Mouse (Mus musculus): ENCODE measurements at regions not wholly inside any gene's neighbourhood (a gene's known extent, or its start where the extent isn't known, plus 50 kb on each side); places are given as distances from the start of the nearest gene placed in this dataset.

- no peak for DNase-seq (ENCODE audit: low spot score)
These were observed 121.7 kb upstream of the Prep start for GRCm38 (mm10) chr10:44945205-44945725.

GRCm38 (mm10) chr10:44939403-44939802 is 127.6 kb upstream of the Prep start:
- no peak for DNase-seq (ENCODE audit: low spot score)

GRCm38 (mm10) chr10:44936976-44937500 is 130.0 kb upstream of the Prep start:
- DNase-seq (ENCODE audit: low spot score), result no peak

GRCm38 (mm10) chr10:44930796-44931195 is 136.2 kb upstream of the Prep start:
- DNase-seq (ENCODE audit: low spot score), result no peak

DNA sequence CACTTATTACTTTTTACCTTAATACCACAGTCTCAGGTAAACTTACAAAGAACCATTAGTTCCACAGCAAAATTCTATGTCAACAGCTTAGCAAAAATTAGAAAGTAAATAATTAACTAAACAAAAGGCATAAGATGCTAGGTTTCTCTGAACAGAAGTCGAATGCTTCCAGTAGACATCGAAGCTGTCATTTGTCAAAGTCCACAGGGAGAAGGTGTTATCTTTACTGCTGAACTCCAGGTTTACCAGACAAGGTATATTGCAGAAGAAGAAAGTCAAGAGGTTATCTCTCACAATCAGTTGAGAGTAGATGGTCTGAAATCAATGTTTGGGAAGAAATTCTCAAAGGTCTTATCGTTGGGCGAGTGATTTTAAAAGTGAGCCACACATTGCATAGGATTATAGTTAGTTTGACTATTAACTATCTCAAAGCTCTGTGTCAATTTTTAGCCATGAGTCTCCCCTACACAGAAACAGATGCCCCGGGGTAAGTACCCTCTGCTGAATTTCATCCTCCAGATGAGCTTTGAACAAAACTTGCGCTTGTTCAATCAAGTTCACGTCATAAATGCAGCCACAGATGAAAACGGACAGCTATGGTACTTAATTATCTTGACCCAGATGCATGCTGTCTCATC is 153.1 kb upstream of the Prep start:
- DNase-seq (ENCODE audit: low spot score), result no peak

- no peak for DNase-seq (ENCODE audit: low spot score)
These were observed 162.5 kb upstream of the Prep start for GRCm38 (mm10) chr10:44904520-44904919.

- no peak for DNase-seq (ENCODE audit: low spot score)
These were observed 165.8 kb upstream of the Prep start for GRCm38 (mm10) chr10:44901203-44901602.

- no peak for DNase-seq (ENCODE audit: low spot score)
These were observed 174.9 kb upstream of the Prep start for GRCm38 (mm10) chr10:44892124-44892523.

GRCm38 (mm10) chr10:44887081-44887683 is 179.8 kb upstream of the Prep start:
- no peak for DNase-seq (ENCODE audit: low spot score)

DNA sequence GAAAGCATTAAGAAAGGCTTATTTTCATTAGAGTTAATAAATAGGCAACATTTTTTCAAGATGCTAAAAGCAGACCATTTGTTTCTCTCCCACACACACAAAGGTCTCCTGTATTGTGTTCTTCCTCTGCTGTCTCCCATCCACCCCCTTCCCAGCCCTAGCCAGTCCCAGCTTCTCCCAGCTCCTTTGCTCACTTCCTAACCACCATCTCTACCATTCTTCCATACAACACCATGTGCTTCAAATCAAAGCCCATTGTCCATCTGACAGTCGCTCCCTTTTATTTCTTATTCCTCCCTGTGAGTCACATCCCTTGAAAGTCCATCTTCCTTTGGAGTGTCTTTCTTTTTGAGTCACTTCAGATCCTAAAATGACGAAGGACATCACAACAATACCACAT is 185.0 kb upstream of the Prep start:
- no peak for DNase-seq (ENCODE audit: low spot score)

DNA sequence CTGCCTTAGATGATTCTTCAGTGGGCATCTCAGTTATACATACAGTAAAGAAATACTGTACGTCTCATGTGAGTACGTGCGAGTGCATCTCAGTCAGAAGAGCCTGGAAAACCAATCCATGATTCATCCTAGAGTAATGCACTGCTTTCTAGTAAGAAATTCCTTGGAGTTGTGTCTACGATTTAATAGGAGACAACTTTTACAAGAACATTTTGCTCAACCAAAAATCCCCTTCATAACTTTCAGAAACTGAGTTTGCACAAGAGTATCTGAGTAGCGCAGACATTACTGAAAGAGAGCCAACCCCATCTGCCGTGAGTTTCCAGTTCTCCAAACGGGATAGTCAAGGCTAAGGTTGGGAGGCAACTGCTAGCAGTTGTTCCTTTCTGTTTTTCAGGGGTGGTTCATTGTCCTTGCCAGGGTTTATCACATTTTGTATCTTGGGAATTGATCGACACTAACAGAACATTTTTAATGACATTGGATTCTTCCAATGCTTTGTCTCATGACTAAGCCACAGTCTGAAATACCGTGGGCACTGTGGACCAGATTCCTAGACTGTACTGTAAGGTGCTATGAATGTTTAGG is 189.8 kb upstream of the Prep start:
- no peak for DNase-seq (ENCODE audit: low spot score)

- no peak for DNase-seq (ENCODE audit: low spot score)
These were observed 193.2 kb upstream of the Prep start for GRCm38 (mm10) chr10:44873642-44874285.

- DNase-seq (ENCODE audit: low spot score), result no peak
These were observed 202.7 kb upstream of the Prep start for GRCm38 (mm10) chr10:44864191-44864747.

DNA sequence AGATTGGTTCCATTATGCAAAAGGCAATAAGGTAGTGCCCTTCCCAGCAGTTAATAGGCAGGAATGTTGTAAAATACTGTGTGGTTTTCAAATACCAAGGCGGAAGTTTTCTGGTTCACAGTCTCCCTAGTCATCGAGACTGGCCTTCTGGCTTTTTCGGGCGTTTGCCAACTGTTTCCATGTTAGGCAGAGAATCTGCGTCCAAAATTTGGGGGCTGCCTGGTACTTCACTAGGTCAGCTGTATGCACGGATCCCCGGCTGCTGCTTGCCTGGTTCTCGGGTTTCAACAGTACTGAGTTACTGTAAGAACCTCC is 204.7 kb upstream of the Prep start:
- DNase-seq (ENCODE audit: low spot score), result no peak

DNA sequence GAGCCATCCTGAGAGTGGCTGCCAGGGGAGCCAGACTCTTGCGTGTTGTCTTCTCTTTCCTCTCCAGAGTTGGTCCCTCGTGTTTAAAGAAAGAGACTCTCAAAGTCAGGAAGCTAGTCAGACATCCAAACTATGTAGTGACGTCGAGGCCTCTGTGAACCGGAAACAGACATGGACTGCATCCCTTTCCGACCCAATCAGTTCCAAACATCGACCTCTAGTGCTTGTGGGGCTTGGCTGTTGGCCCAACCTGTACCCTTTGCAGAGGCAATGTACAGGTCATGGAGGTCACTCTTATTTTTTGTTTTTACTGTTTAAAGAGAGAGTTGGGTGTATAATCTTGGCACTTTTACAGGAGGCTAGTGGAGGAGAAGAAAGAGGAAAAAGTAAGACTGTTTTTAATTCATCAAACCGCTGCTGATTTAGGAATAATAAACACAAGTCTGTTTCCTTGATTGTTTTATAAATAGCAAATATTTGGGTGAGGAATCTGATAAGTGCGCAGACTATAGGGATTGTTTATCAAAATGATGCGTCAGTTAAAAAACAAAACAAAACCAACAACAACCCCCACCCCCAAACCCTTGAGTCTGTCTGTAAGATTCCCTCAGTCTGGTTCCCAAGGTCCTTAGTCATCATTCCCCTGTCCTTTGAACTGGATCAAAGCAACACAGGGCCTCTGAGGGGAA is 205.2 kb upstream of the Prep start:
- peak; percentile 15 for DNase-seq (ENCODE audit: low spot score)

- no peak for DNase-seq (ENCODE audit: low spot score)
These were observed 209.6 kb upstream of the Prep start for GRCm38 (mm10) chr10:44857444-44857843.

DNA sequence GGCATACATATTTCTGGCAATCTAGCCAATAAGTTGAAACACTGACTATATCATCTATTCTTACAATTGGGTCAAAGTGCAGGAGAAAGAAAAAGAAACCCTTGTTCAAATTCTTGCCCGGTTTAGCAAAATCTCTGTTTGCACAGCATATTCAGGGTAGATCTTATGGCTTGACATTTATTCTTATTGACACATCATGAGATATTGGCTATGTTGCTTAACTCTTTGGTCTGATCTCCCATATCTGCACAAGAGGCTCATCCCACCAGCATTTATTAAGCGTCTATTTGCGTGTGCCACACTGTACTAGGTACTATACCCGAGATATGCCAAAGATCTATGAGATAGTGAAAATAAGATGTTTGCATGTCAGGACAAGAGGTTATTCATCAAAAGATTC is 212.9 kb upstream of the Prep start:
- DNase-seq (ENCODE audit: low spot score), result no peak

- DNase-seq (ENCODE audit: low spot score), result no peak
These were observed 218.0 kb upstream of the Prep start for GRCm38 (mm10) chr10:44849016-44849415.

GRCm38 (mm10) chr10:44846765-44847164 is 220.2 kb upstream of the Prep start:
- DNase-seq (ENCODE audit: low spot score), result no peak

DNA sequence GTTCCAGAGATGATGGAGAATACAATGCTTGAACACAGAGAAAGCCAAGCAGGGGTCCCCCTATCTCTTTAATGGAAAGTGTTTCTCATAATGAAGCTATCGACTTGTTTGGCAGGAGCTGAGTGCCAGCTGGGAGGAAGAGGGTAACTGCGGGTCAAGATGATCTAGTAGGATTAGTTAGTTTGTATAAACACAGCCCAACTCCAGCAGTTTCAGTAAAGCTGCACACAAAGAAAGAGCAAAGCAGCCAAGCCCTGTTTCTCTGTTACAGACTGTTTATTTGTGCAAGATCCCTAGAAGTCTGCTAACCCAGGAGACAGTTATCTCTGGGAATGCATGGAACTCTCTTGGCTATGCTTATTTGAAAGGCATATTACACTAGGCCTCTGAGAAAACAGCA is 220.9 kb upstream of the Prep start:
- peak; percentile 26 for DNase-seq (ENCODE audit: low spot score)

DNA sequence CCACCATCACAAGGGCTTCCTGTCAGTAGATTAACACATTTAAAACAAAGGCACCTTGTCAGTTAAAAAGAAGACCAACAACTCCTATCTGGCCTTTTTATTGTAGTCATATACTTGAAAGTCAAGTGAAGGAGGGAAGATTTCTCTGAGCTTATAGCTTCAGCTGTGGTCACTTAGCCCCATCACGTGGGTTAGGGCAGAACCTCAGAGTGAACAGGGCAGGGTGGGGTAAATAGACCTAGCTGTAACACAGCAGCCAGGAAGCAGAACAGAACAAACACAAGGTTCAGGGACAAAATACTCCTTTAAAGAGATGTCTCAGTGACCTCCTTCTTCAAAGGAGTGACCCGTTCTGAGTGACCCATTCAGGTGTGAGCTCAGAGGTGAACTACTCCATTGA is 226.6 kb upstream of the Prep start:
- DNase-seq (ENCODE audit: low spot score), result no peak

DNA sequence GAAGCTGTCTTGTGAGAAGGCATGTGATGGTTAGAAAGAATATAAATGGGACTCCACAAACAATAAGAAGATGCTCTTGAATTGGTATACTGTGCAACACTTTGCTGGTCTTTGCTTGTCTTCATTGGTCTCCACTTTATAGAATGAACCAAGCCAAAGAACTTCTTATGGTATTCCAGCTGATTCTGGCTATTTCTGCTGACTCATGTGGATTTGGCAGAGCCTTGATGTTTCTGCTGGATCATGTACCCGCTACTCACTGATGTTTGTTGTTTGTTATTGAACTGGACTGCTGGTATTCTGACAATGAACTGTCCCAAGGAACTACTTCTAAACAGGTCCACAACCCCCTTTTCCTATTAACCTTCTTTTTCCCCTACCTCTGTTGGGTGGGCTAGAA is 234.5 kb upstream of the Prep start:
- no peak for DNase-seq (ENCODE audit: low spot score)

Data from ovary, adult 18-20 months (tissue).